Mouse (Mus musculus) erythroblast, embryonic 14.5 days (primary cell): Measurements from ENCODE around the gene Icmt.

Source experiments
- GATA1 ChIP-seq: IDR thresholded peaks from 2 replicates; pipeline ENCODE4 v1.6.1; 2012; ENCODE audit warnings: low read length, inconsistent platforms, mixed read lengths
- TAL1 ChIP-seq: IDR thresholded peaks from 3 replicates; pipeline ENCODE4 v1.6.1; 2012; ENCODE audit warnings: low read length, inconsistent platforms, mixed read lengths

DNA sequence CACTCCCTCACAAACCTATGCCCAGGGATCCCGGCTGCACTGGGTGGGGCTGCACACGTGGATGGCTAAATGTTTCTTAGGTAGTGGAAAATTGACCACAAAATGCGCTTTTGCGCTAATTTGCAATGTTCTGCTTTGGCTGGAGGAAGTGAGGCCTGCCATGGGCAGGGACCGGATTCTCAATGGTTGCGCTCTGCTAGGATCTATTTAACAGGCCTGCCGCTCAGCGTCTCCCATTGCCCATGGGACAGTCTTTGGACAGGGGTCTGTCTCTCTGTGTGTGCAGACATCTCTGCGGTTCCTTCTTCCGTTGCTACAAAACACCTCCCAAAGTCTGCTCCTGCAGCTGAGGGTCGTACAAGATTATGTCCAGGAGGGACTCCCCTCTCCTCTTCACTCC, 6.0 kb upstream of the Icmt start:
- TF ChIP-seq TAL1: no peak
- no peak for TF ChIP-seq GATA1
